Mouse (Mus musculus) forebrain, embryonic 16.5 days (tissue): ENCODE measurements at regions not wholly inside any gene's neighbourhood (a gene's known extent, or its start where the extent isn't known, plus 50 kb on each side); places are given as distances from the start of the nearest gene placed in this dataset.

Source experiments
- ATAC-seq: fragments of 200-750 bp; cut with Nextera tagmentation; 2 replicates; pipeline ENCODE4 v1.8.0; 2017; ENCODE audit warnings: mild to moderate bottlenecking, moderate library complexity
- H3K27ac ChIP-seq: fragments of 300-500 bp; sonication (generic); 2 replicates; pipeline ENCODE4 v1.5.1; 2014; ENCODE audit warnings: low read length, control low read depth
- H3K27me3 ChIP-seq: fragments of 300-500 bp; sonication (generic); replicated peaks from 2 replicates; pipeline ENCODE4 v1.6.1; 2014; ENCODE audit warnings: low read length; ENCODE audit not compliant: control insufficient read depth, insufficient read depth
- H3K36me3 ChIP-seq: fragments of 300-500 bp; sonication (generic); 2 replicates; pipeline ENCODE4 v1.6.1; 2014; ENCODE audit not compliant: control insufficient read depth, insufficient read depth
- H3K4me1 ChIP-seq: fragments of 300-500 bp; sonication (generic); replicated peaks from 2 replicates; pipeline ENCODE4 v1.6.1; 2014; ENCODE audit warnings: low read length; ENCODE audit not compliant: control insufficient read depth, insufficient read depth
- H3K4me2 ChIP-seq: fragments of 300-500 bp; sonication (generic); 2 replicates; pipeline ENCODE4 v1.6.1; 2014; ENCODE audit warnings: mild to moderate bottlenecking, low read length, control low read depth
- H3K4me3 ChIP-seq: fragments of 300-500 bp; sonication (generic); replicated peaks from 2 replicates; pipeline ENCODE4 v1.5.1; 2014; ENCODE audit warnings: mild to moderate bottlenecking, low read length, control low read depth
- H3K9ac ChIP-seq: fragments of 300-500 bp; sonication (generic); replicated peaks from 2 replicates; pipeline ENCODE4 v1.6.1; 2014; ENCODE audit warnings: low read depth, low read length, control low read depth
- H3K9me3 ChIP-seq: fragments of 300-500 bp; sonication (generic); 2 replicates; pipeline ENCODE4 v1.6.1; 2016; ENCODE audit warnings: low read length; ENCODE audit not compliant: control insufficient read depth
- WGBS: fragments of 180-500 bp; shearing (Covaris S2); extraction: QIAGEN DNeasy Blood & Tissue Kit; methylation state at CpG from one replicate; pipeline ENCODE4 v1.1.7; 2014; 5-methylcytosine and 5-hydroxymethylcytosine counted together

DNA sequence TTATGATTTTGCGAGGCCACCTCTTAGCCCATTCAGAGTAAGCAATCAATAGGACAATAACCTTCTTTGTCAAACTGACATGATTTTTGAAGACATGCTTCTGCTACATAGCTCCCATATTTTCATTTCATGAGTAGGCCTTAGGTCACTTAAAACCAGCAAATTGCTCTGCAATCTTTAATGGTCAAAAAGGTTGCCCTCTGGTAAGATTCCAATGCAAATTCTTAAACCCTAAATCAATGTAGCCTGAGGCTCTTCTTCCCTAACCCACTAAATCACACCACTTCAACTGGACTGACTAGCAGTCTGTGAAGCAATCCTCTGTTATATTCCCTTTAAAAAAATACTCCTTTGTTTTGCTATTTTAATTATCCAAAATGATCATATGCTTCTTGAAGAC, 1359.0 kb upstream of the Nudt12 start:
- no peaks in the 10 kb centered on the region for H3K36me3 ChIP-seq
- no peaks in the 10 kb centered on the region for H3K27me3 ChIP-seq
- no peak for ATAC-seq
- H3K9me3 ChIP-seq: no peaks in the 10 kb centered on the region
- 91% methylated on average over 1 of the region's 1 CpGs for WGBS
- no peak overlapping the region for H3K9ac ChIP-seq
- no peak overlapping the region for H3K27ac ChIP-seq
- H3K4me3 ChIP-seq: no peak overlapping the region
- H3K4me2 ChIP-seq: no peak overlapping the region
- H3K4me1 ChIP-seq: no peaks in the 10 kb centered on the region

DNA sequence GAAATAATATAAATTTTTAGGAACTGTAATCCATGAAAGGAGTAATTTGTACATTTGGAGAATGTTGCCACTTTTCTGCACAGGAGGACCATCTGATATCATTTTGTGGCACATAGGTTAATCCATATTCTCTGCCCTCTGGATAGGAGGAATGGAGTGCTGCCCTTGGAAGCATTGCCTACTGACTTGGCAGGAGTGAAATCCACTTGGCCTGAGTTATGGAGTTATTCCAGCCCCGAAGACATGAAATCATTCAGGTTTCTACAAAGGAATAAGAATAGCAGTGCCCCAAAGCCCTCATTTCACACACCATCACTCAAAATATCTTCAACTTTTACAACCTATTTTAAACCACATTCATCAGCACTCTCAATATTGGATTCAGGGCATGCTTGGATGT, 1342.2 kb upstream of the Nudt12 start:
- Histone ChIP-seq H3K27me3 (no peaks in the 10 kb centered on the region), H3K27ac (no peak overlapping the region), H3K9me3 (no peaks in the 10 kb centered on the region), H3K4me3 (no peak overlapping the region), H3K4me1 (no peaks in the 10 kb centered on the region), H3K4me2 (no peak overlapping the region), H3K9ac (no peak overlapping the region), H3K36me3 (no peaks in the 10 kb centered on the region)
- 77% methylated on average over 1 of the region's 1 CpGs for WGBS
- no peak for ATAC-seq

DNA sequence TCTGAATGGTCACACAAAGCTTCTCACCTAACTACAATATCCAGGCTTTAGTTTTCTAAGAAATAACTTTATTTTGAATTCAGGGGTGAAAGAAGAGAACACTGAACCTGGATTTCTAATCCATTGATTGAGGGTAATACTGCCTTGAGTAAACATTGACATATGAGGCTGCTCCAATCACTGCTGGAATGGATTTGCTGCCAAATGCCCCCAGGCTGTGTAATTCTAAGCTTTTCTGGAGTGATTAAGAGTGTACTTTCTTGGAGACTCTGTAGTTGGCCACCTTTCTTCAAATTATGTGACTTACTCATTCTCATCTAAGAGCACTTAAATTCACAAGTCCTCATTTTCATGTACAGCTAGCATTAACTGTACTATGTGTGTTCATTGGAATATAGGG, 1331.5 kb upstream of the Nudt12 start:
- Histone ChIP-seq H3K9ac (no peak overlapping the region), H3K4me2 (no peak overlapping the region), H3K27ac (no peak overlapping the region), H3K36me3 (no peaks in the 10 kb centered on the region), H3K4me1 (no peaks in the 10 kb centered on the region), H3K4me3 (no peak overlapping the region), H3K9me3 (no peaks in the 10 kb centered on the region), H3K27me3 (no peaks in the 10 kb centered on the region)
- ATAC-seq: no peak

DNA sequence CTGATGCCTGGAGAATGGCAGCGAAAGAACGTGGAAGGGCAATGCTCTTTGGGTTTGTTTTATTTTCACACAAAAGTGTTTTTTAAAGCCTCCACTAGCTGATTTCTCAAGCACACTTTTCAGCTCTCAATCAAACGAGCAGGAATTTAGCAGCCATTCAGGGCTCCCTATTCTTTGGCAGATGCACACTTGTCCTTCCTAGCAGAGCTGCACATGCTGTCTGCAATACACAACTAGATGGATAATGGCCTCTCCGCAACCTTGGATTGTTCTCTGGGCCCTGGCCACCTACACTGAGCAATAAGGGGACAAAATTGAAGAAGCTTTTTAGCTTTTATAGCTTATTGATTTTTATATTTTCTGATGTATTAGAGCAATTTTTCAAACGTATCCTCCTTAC, 1324.5 kb upstream of the Nudt12 start:
- Histone ChIP-seq H3K27me3 (no peaks in the 10 kb centered on the region), H3K27ac (no peak overlapping the region), H3K4me2 (no peak overlapping the region), H3K9ac (no peak overlapping the region), H3K4me3 (no peak overlapping the region), H3K36me3 (no peaks in the 10 kb centered on the region), H3K4me1 (peaks cover 3% of the 10 kb centered on the region; the same call in 1 of the 2 replicates), H3K9me3 (no peaks in the 10 kb centered on the region)
- ATAC-seq: peak; percentile 75
- WGBS: 30% methylated on average over 5 of the region's 5 CpGs

DNA sequence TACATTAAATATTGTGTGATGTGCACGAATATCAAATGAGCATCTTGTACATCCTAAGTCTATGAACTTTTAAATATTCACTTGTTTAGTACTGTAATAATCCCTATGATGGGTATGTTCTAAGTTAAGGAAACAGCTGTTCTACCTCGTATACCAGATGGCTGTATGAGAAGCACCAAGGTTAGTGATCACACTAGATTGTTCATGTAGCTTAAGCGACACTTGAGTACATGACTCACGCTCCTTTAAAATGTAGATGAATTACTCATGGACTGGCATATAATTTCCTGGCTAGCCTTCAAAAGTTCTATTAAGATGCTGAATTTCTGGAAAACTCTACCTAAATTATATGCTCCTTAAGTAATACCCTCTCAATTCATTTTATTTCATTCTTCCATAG, 1307.9 kb upstream of the Nudt12 start:
- Histone ChIP-seq H3K9me3 (no peaks in the 10 kb centered on the region), H3K36me3 (no peaks in the 10 kb centered on the region), H3K4me3 (no peak overlapping the region), H3K27ac (no peak overlapping the region), H3K27me3 (no peaks in the 10 kb centered on the region), H3K4me2 (no peak overlapping the region), H3K4me1 (no peaks in the 10 kb centered on the region), H3K9ac (no peak overlapping the region)
- ATAC-seq: no peak
- WGBS: 90% methylated on average over 4 of the region's 4 CpGs
